Mouse (Mus musculus): ENCODE results near the gene Osbp2. TPM values are rescaled to one million over a fixed set of nuclear protein-coding genes. Genes with fewer than 3 reads are reported as not detected.
A peak's percentile ranks its signal among the peaks of the same experiment; 100 is the strongest.

Osbp2 gene
- total and polyA plus RNA-seq, 3 experiments = 0.22 TPM; not detected in 2

GRCm38 (mm10) chr11:3894406-3895281 is 30.9 kb upstream of the Osbp2 start, which contains the start of the genes 4921536K21Rik and Dusp18:
4921536K21Rik (minus strand) TSS chr11:3895098.
Dusp18 (plus strand) TSS chr11:3895240.
- no peaks in the 10 kb centered on the region for H3K4me1 ChIP-seq (ENCODE audit: insufficient read depth, low read depth, low read length)
- 0 out of 2 replicates have a peak, but pooled peaks cover 2% of the 10 kb centered on the region for H3K27me3 ChIP-seq (ENCODE audit: insufficient read depth, low read length)
- DNase-seq (ENCODE audit: low spot score) (no peak), ATAC-seq (ENCODE audit: extremely low read depth, insufficient number of reproducible peaks, low FRiP score, poor library complexity, severe bottlenecking) (no peak)
- no peaks in the 10 kb centered on the region for H3K9me3 ChIP-seq (replicated peaks)
- no peak within 1 kb of the TSS for H3K4me3 ChIP-seq (ENCODE audit: low read depth, low read length)
- TF ChIP-seq POLR2AphosphoS5 (IDR thresholded peaks at IDR 0.05; ENCODE audit: insufficient replicate concordance, low read depth, low read length) (no peak), GATA2 (IDR thresholded peaks at IDR 0.05; ENCODE audit: borderline replicate concordance, low read depth, low read length) (no peak), GATA1 (IDR thresholded peaks at IDR 0.05; ENCODE audit: borderline replicate concordance, low read length) (no peak), TAL1 (conservative IDR thresholded peaks at IDR 0.05; ENCODE audit: low read depth, low read length) (no peak), CTCF (IDR thresholded peaks at IDR 0.05; ENCODE audit: low read depth, low read length) (no peak)
- no peaks in the 10 kb centered on the region for H3K36me3 ChIP-seq (replicated peaks)

- ATAC-seq (ENCODE audit: extremely low read depth, insufficient number of reproducible peaks, low FRiP score, poor library complexity, severe bottlenecking) = no peak
- DNase-seq (ENCODE audit: low spot score) = no peak
- no peak overlapping the region for H3K4me3 ChIP-seq (ENCODE audit: low read depth, low read length)
- H3K4me1 ChIP-seq (ENCODE audit: insufficient read depth, low read depth, low read length) = no peaks in the 10 kb centered on the region
- no peaks in the 10 kb centered on the region for H3K36me3 ChIP-seq (replicated peaks)
- no peaks in the 10 kb centered on the region for H3K27me3 ChIP-seq (ENCODE audit: insufficient read depth, low read length)
- H3K9me3 ChIP-seq (replicated peaks) = no peaks in the 10 kb centered on the region
- TF ChIP-seq POLR2AphosphoS5 (IDR thresholded peaks at IDR 0.05; ENCODE audit: insufficient replicate concordance, low read depth, low read length) (no peak), GATA1 (IDR thresholded peaks at IDR 0.05; ENCODE audit: borderline replicate concordance, low read length) (no peak), CTCF (IDR thresholded peaks at IDR 0.05; ENCODE audit: low read depth, low read length) (no peak), TAL1 (conservative IDR thresholded peaks at IDR 0.05; ENCODE audit: low read depth, low read length) (no peak), GATA2 (IDR thresholded peaks at IDR 0.05; ENCODE audit: borderline replicate concordance, low read depth, low read length) (no peak)
Observed at GRCm38 (mm10) chr11:3893970-3894369, 30.3 kb upstream of the Osbp2 start.

- Histone ChIP-seq H3K27me3 (ENCODE audit: insufficient read depth, low read length) (no peaks in the 10 kb centered on the region), H3K4me3 (ENCODE audit: low read depth, low read length) (no peak overlapping the region), H3K36me3 (replicated peaks) (no peaks in the 10 kb centered on the region), H3K4me1 (ENCODE audit: insufficient read depth, low read depth, low read length) (peaks cover 4% of the 10 kb centered on the region; the same call in 1 of the 2 replicates), H3K9me3 (replicated peaks) (no peaks in the 10 kb centered on the region)
- TF ChIP-seq GATA2 (IDR thresholded peaks at IDR 0.05; ENCODE audit: borderline replicate concordance, low read depth, low read length) (no peak), GATA1 (IDR thresholded peaks at IDR 0.05; ENCODE audit: borderline replicate concordance, low read length) (no peak), TAL1 (conservative IDR thresholded peaks at IDR 0.05; ENCODE audit: low read depth, low read length) (no peak)
- no peak for ATAC-seq (ENCODE audit: extremely low read depth, insufficient number of reproducible peaks, low FRiP score, poor library complexity, severe bottlenecking)
- DNase-seq (ENCODE audit: low spot score) = no peak
Observed at GRCm38 (mm10) chr11:3887331-3887730, 23.6 kb upstream of the Osbp2 start.

GRCm38 (mm10) chr11:3883711-3884110 is 20.0 kb upstream of the Osbp2 start:
- H3K4me1 ChIP-seq (ENCODE audit: insufficient read depth, low read depth, low read length) = peaks cover 4% of the 10 kb centered on the region; the same call in 1 of the 2 replicates
- DNase-seq (ENCODE audit: low spot score) = no peak
- TF ChIP-seq GATA2 (IDR thresholded peaks at IDR 0.05; ENCODE audit: borderline replicate concordance, low read depth, low read length) = no peak
- no peak for TF ChIP-seq CTCF (IDR thresholded peaks at IDR 0.05; ENCODE audit: low read depth, low read length)
- no peak for TF ChIP-seq POLR2AphosphoS5 (IDR thresholded peaks at IDR 0.05; ENCODE audit: insufficient replicate concordance, low read depth, low read length)
- TF ChIP-seq GATA1 (IDR thresholded peaks at IDR 0.05; ENCODE audit: borderline replicate concordance, low read length) = no peak
- no peak for TF ChIP-seq TAL1 (conservative IDR thresholded peaks at IDR 0.05; ENCODE audit: low read depth, low read length)
- no peaks in the 10 kb centered on the region for H3K36me3 ChIP-seq (replicated peaks)
- H3K4me3 ChIP-seq (ENCODE audit: low read depth, low read length) = no peak overlapping the region
- H3K9me3 ChIP-seq (replicated peaks) = no peaks in the 10 kb centered on the region
- peaks cover under 1% of the 10 kb centered on the region; the same call in 1 of the 2 replicates for H3K27me3 ChIP-seq (ENCODE audit: insufficient read depth, low read length)
- ATAC-seq (ENCODE audit: extremely low read depth, insufficient number of reproducible peaks, low FRiP score, poor library complexity, severe bottlenecking) = no peak

- Histone ChIP-seq H3K4me3 (ENCODE audit: low read depth, low read length) (no peak overlapping the region), H3K4me1 (ENCODE audit: insufficient read depth, low read depth, low read length) (no peaks in the 10 kb centered on the region), H3K36me3 (replicated peaks) (no peaks in the 10 kb centered on the region), H3K9me3 (replicated peaks) (no peaks in the 10 kb centered on the region), H3K27me3 (ENCODE audit: insufficient read depth, low read length) (peaks cover 4% of the 10 kb centered on the region; the same call in 1 of the 2 replicates)
- peak; percentile 74 for TF ChIP-seq CTCF (IDR thresholded peaks at IDR 0.05; ENCODE audit: low read depth, low read length)
- no peak for TF ChIP-seq GATA1 (IDR thresholded peaks at IDR 0.05; ENCODE audit: borderline replicate concordance, low read length)
- TF ChIP-seq TAL1 (conservative IDR thresholded peaks at IDR 0.05; ENCODE audit: low read depth, low read length) = no peak
- TF ChIP-seq POLR2AphosphoS5 (IDR thresholded peaks at IDR 0.05; ENCODE audit: insufficient replicate concordance, low read depth, low read length) = no peak
- ATAC-seq (ENCODE audit: extremely low read depth, insufficient number of reproducible peaks, low FRiP score, poor library complexity, severe bottlenecking) (no peak), DNase-seq (ENCODE audit: low spot score) (peak; percentile 28)
Observed at GRCm38 (mm10) chr11:3879836-3880235, 16.1 kb upstream of the Osbp2 start.

- peaks cover 4% of the 10 kb centered on the region; the same call in 1 of the 2 replicates for H3K27me3 ChIP-seq (ENCODE audit: insufficient read depth, low read length)
- H3K36me3 ChIP-seq (replicated peaks) = no peaks in the 10 kb centered on the region
- H3K4me1 ChIP-seq (ENCODE audit: insufficient read depth, low read depth, low read length) = no peaks in the 10 kb centered on the region
- DNase-seq (ENCODE audit: low spot score) = no peak
- ATAC-seq (ENCODE audit: extremely low read depth, insufficient number of reproducible peaks, low FRiP score, poor library complexity, severe bottlenecking) = no peak
- no peak for TF ChIP-seq CTCF (IDR thresholded peaks at IDR 0.05; ENCODE audit: low read depth, low read length)
- TF ChIP-seq GATA1 (IDR thresholded peaks at IDR 0.05; ENCODE audit: borderline replicate concordance, low read length) = no peak
- no peak for TF ChIP-seq POLR2AphosphoS5 (IDR thresholded peaks at IDR 0.05; ENCODE audit: insufficient replicate concordance, low read depth, low read length)
- TF ChIP-seq GATA2 (IDR thresholded peaks at IDR 0.05; ENCODE audit: borderline replicate concordance, low read depth, low read length) = no peak
- no peak for TF ChIP-seq TAL1 (conservative IDR thresholded peaks at IDR 0.05; ENCODE audit: low read depth, low read length)
- no peak overlapping the region for H3K4me3 ChIP-seq (ENCODE audit: low read depth, low read length)
- no peaks in the 10 kb centered on the region for H3K9me3 ChIP-seq (replicated peaks)
Observed at GRCm38 (mm10) chr11:3878660-3879059, 15.0 kb upstream of the Osbp2 start.
